Mouse (Mus musculus) kidney, adult 18-20 months (tissue): ENCODE results near the gene AI182371.

Source experiments
- DNase-seq: peaks from one replicate; pipeline ENCODE4 v3.0.0; 2021

AI182371 gene

GRCm38 (mm10) chr2:35067117-35067516 is 34.2 kb downstream of the AI182371 start:
- DNase-seq = no peak

GRCm38 (mm10) chr2:35066525-35067082 is 34.7 kb downstream of the AI182371 start:
- DNase-seq = no peak

- no peak for DNase-seq
These were observed 37.9 kb downstream of the AI182371 start for GRCm38 (mm10) chr2:35063333-35064030.

- DNase-seq = no peak
These were observed 40.0 kb downstream of the AI182371 start, which contains the start of gene Hc for GRCm38 (mm10) chr2:35061338-35061737. TSS of gene Hc (minus strand) at chr2:35061438.

GRCm38 (mm10) chr2:35060897-35061296 is 40.4 kb downstream of the AI182371 start:
- DNase-seq = no peak

- DNase-seq = no peak
These were observed 41.1 kb downstream of the AI182371 start for GRCm38 (mm10) chr2:35060256-35060655.

- DNase-seq = no peak
These were observed 43.0 kb downstream of the AI182371 start for GRCm38 (mm10) chr2:35058325-35058724.

GRCm38 (mm10) chr2:35057243-35057642 is 44.1 kb downstream of the AI182371 start:
- no peak for DNase-seq

- peak; percentile 11 for DNase-seq
These were observed 52.5 kb downstream of the AI182371 start for GRCm38 (mm10) chr2:35048851-35049250.

- peak; percentile 12 for DNase-seq
These were observed 56.4 kb downstream of the AI182371 start for GRCm38 (mm10) chr2:35044956-35045355.

GRCm38 (mm10) chr2:35038580-35039375 is 62.6 kb downstream of the AI182371 start:
- DNase-seq = no peak
